Mouse (Mus musculus): ENCODE data around the gene Psmd2.

DNA sequence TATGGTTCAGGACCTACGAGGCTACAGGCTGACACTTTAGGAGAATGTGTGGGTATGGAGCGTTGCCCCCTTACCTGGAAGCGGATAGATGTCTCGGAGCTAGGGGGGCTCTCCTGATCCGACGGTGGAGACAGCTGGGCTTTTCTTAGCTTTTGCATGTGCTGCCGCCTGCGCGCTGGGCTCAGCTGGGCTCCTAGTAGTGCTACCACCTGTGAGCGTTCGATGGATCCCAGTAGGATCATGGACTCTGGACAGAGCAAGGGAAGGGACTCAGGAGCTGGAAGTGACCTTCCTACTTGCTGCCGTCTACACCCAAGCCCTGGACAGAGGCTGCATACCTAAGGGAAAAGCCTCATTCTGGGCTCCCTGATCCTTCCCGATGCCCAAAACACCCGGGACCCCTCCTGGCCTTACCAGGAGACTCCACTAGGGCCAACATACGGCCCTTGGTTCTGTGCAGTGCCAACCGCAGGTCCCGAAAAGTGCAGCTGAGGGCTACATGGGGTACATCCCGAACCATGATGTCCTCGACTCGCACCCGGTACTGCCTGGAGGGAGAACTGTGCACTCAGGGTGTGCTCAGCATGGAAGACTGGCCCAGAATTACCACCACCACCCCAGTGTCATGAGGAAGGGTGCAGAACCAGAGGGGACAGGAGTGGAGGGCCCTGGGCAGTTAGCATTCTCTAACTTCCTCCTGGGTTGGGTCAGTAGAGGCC is 56.9 kb downstream of the Psmd2 start:
- TF ChIP-seq CTCF (IDR thresholded peaks at IDR 0.05; ENCODE audit: control insufficient read depth, insufficient read depth, low read length) (no peak), POLR2A (IDR thresholded peaks at IDR 0.05; ENCODE audit: borderline replicate concordance, control insufficient read depth, low read depth, low read length) (no peak)
